In the genomic region with DNA sequence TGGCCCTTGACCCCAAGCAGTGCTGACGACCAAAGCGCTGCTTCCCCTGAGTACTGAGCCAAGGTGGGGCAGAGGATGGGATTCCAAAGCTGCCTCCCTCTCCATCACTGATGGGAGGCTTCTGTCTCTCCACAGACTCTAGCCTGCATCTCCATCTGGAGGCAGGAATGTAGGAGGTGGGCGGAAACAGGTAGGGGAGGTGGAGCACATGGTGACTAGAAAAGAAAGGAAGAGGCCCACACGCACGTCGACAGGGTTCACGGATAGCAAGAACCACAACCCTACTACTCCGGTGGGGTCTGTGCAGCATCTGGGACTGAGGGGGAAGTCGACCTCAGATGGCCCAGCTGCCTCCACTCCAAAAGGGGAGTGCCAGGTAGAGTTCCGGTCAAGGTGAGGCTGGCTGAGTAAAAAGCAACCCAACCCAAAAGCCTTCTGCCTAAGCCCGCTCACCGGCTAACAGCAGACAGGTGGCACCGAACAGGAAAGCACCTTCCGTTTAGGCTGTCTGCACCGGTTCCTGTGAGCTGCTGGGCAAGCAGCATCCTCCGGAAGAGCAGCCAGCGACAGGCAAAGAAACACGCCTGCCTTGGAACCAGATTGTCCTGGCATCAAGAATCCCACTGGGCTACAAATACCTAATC, we compare ENCODE assay signal across 26 mouse cellular contexts. TPM values are rescaled to one million over a fixed set of nuclear protein-coding genes. Genes with fewer than 3 reads are reported as not detected.
DNase-seq lines count a peak whose midpoint lies in the region; ATAC-seq and TF ChIP-seq lines count a peak whose summit lies in the region.
"Had no signal": no experiment of that assay in that cellular context is flagged by ENCODE, and none has a peak within 500 bp of the region (broad histone marks: within the 10 kb centered on the region; RNA-seq: fewer than 3 reads in every experiment).

No protein-coding gene starts in this region.

- no peak for DNase-seq in lung, embryonic 14.5 days
- DNase-seq in lung, postnatal 25 days (ENCODE audit: low spot score), result no peak
- peak; percentile 32 to 46 for DNase-seq in natural killer cell, adult 2 months (ENCODE audit: low spot score in 2 of 2)
- peak; percentile 59 to 73 for DNase-seq in thymus, postnatal 36 days
- no peak for DNase-seq in adrenal gland, adult 2 months
- no peak for DNase-seq in cerebellum, postnatal 14 days
- DNase-seq: adrenal gland, postnatal 10 days; cerebellum, adult 11-12 months; cerebellum, postnatal 36 days; heart, postnatal 14 days; liver, embryonic 13.5 days; right cerebral cortex, postnatal 14 days had no signal

- peaks cover 8% of the 10 kb centered on the region; the same call in 1 of the 2 replicates for H3K4me1 ChIP-seq in lung, embryonic 14.5 days (ENCODE audit: insufficient read depth)
- H3K4me1 ChIP-seq: embryonic facial prominence, embryonic 15.5 days; limb, embryonic 13.5 days; midbrain, embryonic 12.5 days had no signal

- H3K9ac ChIP-seq in lung, embryonic 14.5 days, result no peak overlapping the region
- H3K9ac ChIP-seq: embryonic facial prominence, embryonic 15.5 days; heart, embryonic 12.5 days; hindbrain, embryonic 15.5 days; limb, embryonic 13.5 days; liver, embryonic 13.5 days; lung, embryonic 15.5 days; midbrain, embryonic 12.5 days had no signal

- WGBS in lung, embryonic 14.5 days, result 72% methylated on average over 18 of the region's 18 CpGs

- H3K27ac ChIP-seq in lung, embryonic 14.5 days (ENCODE audit: low read depth), result no peak overlapping the region
- H3K27ac ChIP-seq: embryonic facial prominence, embryonic 15.5 days; hindbrain, embryonic 15.5 days; limb, embryonic 13.5 days; liver, embryonic 13.5 days; lung, embryonic 15.5 days; macrophage; midbrain, embryonic 12.5 days had no signal

- no peak overlapping the region for H3K4me2 ChIP-seq in lung, embryonic 14.5 days
- H3K4me2 ChIP-seq: embryonic facial prominence, embryonic 15.5 days; heart, embryonic 12.5 days; hindbrain, embryonic 15.5 days; limb, embryonic 13.5 days; liver, embryonic 13.5 days; lung, embryonic 15.5 days; midbrain, embryonic 12.5 days had no signal

- H3K27me3 ChIP-seq in lung, embryonic 14.5 days (ENCODE audit: insufficient read depth, low read length), result no peaks in the 10 kb centered on the region
- H3K27me3 ChIP-seq: embryonic facial prominence, embryonic 15.5 days; heart, embryonic 12.5 days; hindbrain, embryonic 15.5 days; limb, embryonic 13.5 days; liver, embryonic 13.5 days; lung, embryonic 15.5 days; midbrain, embryonic 12.5 days had no signal

- peaks cover 18% of the 10 kb centered on the region; the same call in 1 of the 2 replicates for H3K36me3 ChIP-seq in lung, embryonic 14.5 days (ENCODE audit: insufficient read depth)

- ATAC-seq in lung, embryonic 14.5 days (ENCODE audit: insufficient read depth), result no peak
- peak; percentile 88 for ATAC-seq in CD4-positive, CD25-positive, alpha-beta regulatory T cell, adult 4 months
- ATAC-seq: forebrain, embryonic 16.5 days; intestine, postnatal 0 days had no signal

- TF ChIP-seq CTCF in lung, embryonic 14.5 days (IDR thresholded peaks at IDR 0.05; ENCODE audit: low read depth), result peak; percentile 7; the same call in 1 of the 2 replicates

- H3K9me3 ChIP-seq in lung, embryonic 14.5 days (ENCODE audit: low read depth, low read length), result no peaks in the 10 kb centered on the region
- H3K9me3 ChIP-seq: embryonic facial prominence, embryonic 15.5 days; heart, embryonic 12.5 days; hindbrain, embryonic 15.5 days; limb, embryonic 13.5 days; liver, embryonic 13.5 days; lung, embryonic 15.5 days; midbrain, embryonic 12.5 days had no signal

- no peak overlapping the region for H3K4me3 ChIP-seq in lung, embryonic 14.5 days (ENCODE audit: low read depth, low read length)
- H3K4me3 ChIP-seq: embryonic facial prominence, embryonic 15.5 days; heart, embryonic 12.5 days; hindbrain, embryonic 15.5 days; limb, embryonic 13.5 days; liver, embryonic 13.5 days; lung, embryonic 15.5 days; midbrain, embryonic 12.5 days; myocyte had no signal

RNA-seq across cellular contexts. Expression of gene Sec22c, which starts 23.1 kb away (rescaled TPM):
- polyA plus RNA-seq in lung, embryonic 14.5 days (2014; fragmentation: Nextera tagmentation; extraction: Ambion mirVana), result 8.1 and 9.6 TPM in 2 replicates
- polyA plus RNA-seq in CD4-positive, CD25-positive, alpha-beta regulatory T cell, adult 4 months (2017; shearing (Covaris generic)), result 10 to 100 TPM; 17.6 to 32.9 TPM
- 1 to 10 TPM; 5.0 to 5.4 TPM for total RNA-seq in adrenal gland, adult 2 months (2021)
- 10.1 TPM in 2 replicates for polyA plus RNA-seq in adrenal gland, adult 2 months (2012; rRNA removed)

RNA-seq across cellular contexts. Expression of gene Ss18l2, which starts 28.0 kb away (rescaled TPM):
- 105 and 109 TPM in 2 replicates for polyA plus RNA-seq in lung, embryonic 14.5 days (2014; fragmentation: Nextera tagmentation; extraction: Ambion mirVana)
- polyA plus RNA-seq in CD4-positive, CD25-positive, alpha-beta regulatory T cell, adult 4 months (2017; shearing (Covaris generic)), result 10 to 100 TPM; 50.7 to 52.2 TPM
- 10 to 100 TPM; 45.8 to 47.7 TPM for total RNA-seq in adrenal gland, adult 2 months (2021)
- 18.6 and 20.3 TPM in 2 replicates for polyA plus RNA-seq in adrenal gland, adult 2 months (2012; rRNA removed)

RNA-seq across cellular contexts. Expression of gene Nktr, which starts 36.8 kb away (rescaled TPM):
- polyA plus RNA-seq in lung, embryonic 14.5 days (2014; fragmentation: Nextera tagmentation; extraction: Ambion mirVana), result 70.4 and 74.2 TPM in 2 replicates
- polyA plus RNA-seq in CD4-positive, CD25-positive, alpha-beta regulatory T cell, adult 4 months (2017; shearing (Covaris generic)), result 100 to 1,000 TPM; 104 to 128 TPM
- total RNA-seq in adrenal gland, adult 2 months (2021), result 10 to 100 TPM; 54.2 to 83.7 TPM
- 24.9 and 25.0 TPM in 2 replicates for polyA plus RNA-seq in adrenal gland, adult 2 months (2012; rRNA removed)

RNA-seq across cellular contexts. Expression of gene Vipr1, which starts 39.6 kb away (rescaled TPM):
- polyA plus RNA-seq in lung, embryonic 14.5 days (2014; fragmentation: Nextera tagmentation; extraction: Ambion mirVana), result 0.47 and 0.54 TPM in 2 replicates
- polyA plus RNA-seq in CD4-positive, CD25-positive, alpha-beta regulatory T cell, adult 4 months (2017; shearing (Covaris generic)), result 1 to 10 TPM; 1.3 to 2.0 TPM
- total RNA-seq in adrenal gland, adult 2 months (2021), result 1 to 10 TPM in 1 of 2 experiments, under 1 TPM in 1; 0.81 to 1.3 TPM
- polyA plus RNA-seq in adrenal gland, adult 2 months (2012; rRNA removed), result 0.51 and 0.61 TPM in 2 replicates
- total RNA-seq: granulocyte monocyte progenitor cell, adult 5-6 weeks had no signal

RNA-seq across cellular contexts. Expression of gene Lyzl4, which starts 40.3 kb away (rescaled TPM):
- polyA plus RNA-seq in lung, embryonic 14.5 days (2014; fragmentation: Nextera tagmentation; extraction: Ambion mirVana), result not detected in 2 replicates
- polyA plus RNA-seq in CD4-positive, CD25-positive, alpha-beta regulatory T cell, adult 4 months (2017; shearing (Covaris generic)), result not detected
- total RNA-seq in adrenal gland, adult 2 months (2021), result not detected
- polyA plus RNA-seq in adrenal gland, adult 2 months (2012; rRNA removed), result 0.10 and 0.11 TPM in 2 replicates
- total RNA-seq: gastrocnemius, adult 18-20 months; granulocyte monocyte progenitor cell, adult 5-6 weeks; heart, postnatal 14 days; neutrophil, adult 5-6 weeks had no signal
- polyA plus RNA-seq: forebrain, embryonic 16.5 days; heart, embryonic 12.5 days; lung, embryonic 15.5 days; midbrain, embryonic 12.5 days; myocyte had no signal

Comparison
In these comparisons a context has a peak if more than half of its experiments do, and no peak if none do; other contexts are left out.
1. DNase-seq: peak in natural killer cell, adult 2 months (2 of 2) and thymus, postnatal 36 days (2 of 2); none in lung, embryonic 14.5 days (single experiment), lung, postnatal 25 days (single experiment), adrenal gland, adult 2 months (single experiment) and cerebellum, postnatal 14 days (0 of 2).